Mouse (Mus musculus) intestine, embryonic 16.5 days (tissue): ENCODE measurements around the gene P2rx1. TPM values are rescaled to one million over a fixed set of nuclear protein-coding genes. Genes with fewer than 3 reads are reported as not detected.

Experiments used
- ATAC-seq: fragments of 200-750 bp; cut with Nextera tagmentation; 2 replicates; pipeline ENCODE4 v1.8.0; 2017; ENCODE audit warnings: moderate TSS enrichment, moderate library complexity
- H3K27ac ChIP-seq: fragments of 300-500 bp; sonication (generic); 2 replicates; pipeline ENCODE4 v1.5.1; 2014; ENCODE audit warnings: mild to moderate bottlenecking, low read length
- H3K27me3 ChIP-seq: fragments of 300-500 bp; sonication (generic); replicated peaks from 2 replicates; pipeline ENCODE4 v1.6.1; 2014; ENCODE audit warnings: low read length, control low read depth, mixed read lengths; ENCODE audit not compliant: control insufficient read depth, insufficient read depth
- H3K36me3 ChIP-seq: fragments of 300-500 bp; sonication (generic); 2 replicates; pipeline ENCODE4 v1.6.1; 2014; ENCODE audit warnings: low read length, control low read depth; ENCODE audit not compliant: control insufficient read depth, insufficient read depth
- H3K4me1 ChIP-seq: fragments of 300-500 bp; sonication (generic); 2 replicates; pipeline ENCODE4 v1.6.1; 2014; ENCODE audit warnings: low read length, control low read depth, mixed read lengths; ENCODE audit not compliant: control insufficient read depth, insufficient read depth
- H3K4me2 ChIP-seq: fragments of 300-500 bp; sonication (generic); 2 replicates; pipeline ENCODE4 v1.6.1; 2014; ENCODE audit warnings: low read depth, low read length, control low read depth
- H3K4me3 ChIP-seq: fragments of 300-500 bp; sonication (generic); 2 replicates; pipeline ENCODE4 v1.5.1; 2014; ENCODE audit warnings: mild to moderate bottlenecking, low read length
- H3K9ac ChIP-seq: fragments of 300-500 bp; sonication (generic); 2 replicates; pipeline ENCODE4 v1.6.1; 2014; ENCODE audit warnings: low read depth, low read length
- H3K9me3 ChIP-seq: fragments of 300-500 bp; sonication (generic); 2 replicates; pipeline ENCODE4 v1.6.1; 2016; ENCODE audit warnings: low read length, control low read depth; ENCODE audit not compliant: control insufficient read depth
- WGBS: fragments of 180-500 bp; shearing (Covaris S2); extraction: QIAGEN DNeasy Blood & Tissue Kit; methylation state at CpG from one replicate; pipeline ENCODE4 v1.1.7; 2014; 5-methylcytosine and 5-hydroxymethylcytosine counted together
- polyA plus RNA-seq: library from polyadenylated mRNA; unstranded; fragments of >200 nt; fragmentation: Nextera tagmentation; extraction: Ambion mirVana; gene quantifications from 2 replicates; pipeline ENCODE4 v1.2.1, GENCODE M21; 2015

P2rx1 gene
- polyA plus RNA-seq, 1 experiment from 2014 or later, result 16.5 TPM

DNA sequence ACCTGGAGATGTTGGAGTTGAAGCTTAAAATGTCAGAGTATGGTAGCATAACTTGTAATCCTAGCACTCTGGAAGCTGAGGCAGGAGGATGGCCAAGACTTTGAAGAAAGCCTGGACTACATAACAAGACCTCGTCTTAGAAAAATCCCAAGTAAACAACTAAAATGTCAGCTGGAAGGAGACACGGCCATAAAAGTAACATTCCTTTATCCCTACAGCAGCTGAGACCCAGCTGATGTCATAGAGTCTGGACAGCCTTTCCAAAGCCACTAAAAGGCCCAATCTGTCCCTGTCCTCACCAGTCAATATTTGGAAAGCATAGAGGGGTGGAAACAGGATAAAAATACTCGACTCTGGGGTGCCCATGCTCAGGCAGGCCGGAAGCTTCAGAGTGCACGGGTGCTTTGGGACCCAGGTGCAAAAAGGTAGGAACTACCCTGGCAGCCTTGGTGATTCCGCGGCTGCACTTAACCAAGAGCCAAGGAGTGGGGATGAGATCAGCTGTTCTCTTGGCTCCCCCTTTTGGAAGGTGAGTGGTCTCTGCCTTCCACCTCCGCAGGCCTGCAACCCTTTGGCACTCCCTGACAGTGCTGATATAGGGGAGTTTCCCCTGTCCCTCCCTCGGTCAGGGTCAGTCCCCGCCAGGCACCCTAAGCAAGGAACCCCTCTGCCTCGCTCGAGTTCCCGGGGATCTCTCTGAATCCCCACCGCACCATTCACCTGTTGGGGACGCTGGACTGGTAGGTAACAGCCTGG, 38.8 kb upstream of the P2rx1 start:
- Histone ChIP-seq H3K4me1 (peaks cover 32% of the 10 kb centered on the region), H3K36me3 (no peaks in the 10 kb centered on the region), H3K4me3 (peak overlapping the region; percentile 56; the same call in 1 of the 2 replicates), H3K9ac (no peak overlapping the region), H3K9me3 (no peaks in the 10 kb centered on the region), H3K27ac (no peak overlapping the region), H3K27me3 (peaks cover 5% of the 10 kb centered on the region; the same call in 1 of the 2 replicates), H3K4me2 (no peak overlapping the region)
- WGBS, result 29% methylated on average over 15 of the region's 15 CpGs
- no peak for ATAC-seq

DNA sequence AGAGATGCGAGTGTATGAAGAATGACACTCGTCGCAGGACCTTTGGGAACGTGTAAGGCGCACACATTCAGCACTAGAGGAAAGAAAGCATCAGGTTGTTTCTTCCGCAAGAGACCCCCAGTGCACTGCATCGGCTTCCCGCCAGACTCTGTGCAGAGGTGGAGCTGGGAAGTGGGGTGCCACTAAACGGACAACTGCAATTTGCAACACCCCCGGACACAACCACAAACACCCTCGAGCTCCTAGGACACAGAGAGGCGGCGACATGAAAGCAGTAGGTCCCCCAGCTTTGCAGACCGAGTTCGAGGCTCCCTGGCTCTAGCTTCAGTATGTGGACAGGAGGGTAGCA, 38.2 kb upstream of the P2rx1 start:
- no peaks in the 10 kb centered on the region for H3K36me3 ChIP-seq
- H3K27ac ChIP-seq, result no peak overlapping the region
- peak overlapping the region; percentile 62 for H3K9ac ChIP-seq
- H3K27me3 ChIP-seq, result peaks cover 5% of the 10 kb centered on the region; the same call in 1 of the 2 replicates
- no peaks in the 10 kb centered on the region for H3K9me3 ChIP-seq
- no peak for ATAC-seq
- peak overlapping the region; percentile 56 for H3K4me3 ChIP-seq
- H3K4me2 ChIP-seq, result peak overlapping the region; percentile 79
- H3K4me1 ChIP-seq, result peaks cover 38% of the 10 kb centered on the region
- WGBS, result 12% methylated on average over 15 of the region's 15 CpGs

DNA sequence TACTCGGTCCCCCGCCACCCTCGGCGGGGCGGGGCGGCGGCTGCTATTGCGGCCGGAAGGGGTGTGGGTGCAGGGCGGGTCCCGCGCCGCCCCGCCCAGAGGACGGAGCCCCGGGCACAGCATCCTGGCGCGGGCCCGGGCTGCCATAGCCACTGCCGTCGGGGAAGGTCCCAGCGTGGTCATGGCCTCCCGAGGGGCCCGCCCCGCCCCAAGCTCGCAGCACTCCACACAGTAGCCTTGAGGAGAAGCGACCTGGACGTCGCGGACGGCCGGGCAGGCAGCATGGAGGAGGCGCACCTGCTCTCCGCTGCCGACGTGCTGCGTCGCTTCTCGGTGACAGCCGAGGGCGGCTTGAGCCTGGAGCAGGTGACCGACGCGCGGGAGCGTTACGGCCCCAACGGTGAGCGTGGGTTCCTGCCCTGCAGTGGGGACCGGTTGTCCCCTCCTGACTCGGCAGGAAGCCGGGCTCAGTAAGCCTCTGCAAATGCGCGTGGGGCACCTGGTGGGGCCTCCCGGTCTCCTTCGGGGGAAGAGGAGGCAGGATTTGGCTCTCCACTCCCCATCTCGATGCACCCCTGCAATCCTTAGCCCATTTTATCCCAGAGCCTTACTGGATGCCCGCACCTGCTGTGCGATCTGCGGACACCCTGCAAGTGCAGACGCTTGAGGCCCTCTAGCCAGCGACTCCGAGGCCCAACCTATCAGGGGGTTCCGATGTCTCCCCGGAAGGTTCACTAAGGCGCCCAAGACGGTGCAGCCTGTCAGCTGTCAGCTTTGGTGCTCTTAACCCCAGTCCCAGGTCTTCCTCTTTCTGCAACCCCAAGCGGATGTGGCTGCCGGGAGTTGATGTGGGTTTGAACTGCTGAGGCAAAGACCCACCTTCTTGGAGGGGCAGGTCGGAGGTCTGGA, 37.6 kb upstream of the P2rx1 start, which contains the start of gene Atp2a3:
TSS of gene Atp2a3 (plus strand) at position 98 of the 909 bp plus-strand sequence.
- Histone ChIP-seq H3K4me3 (peak within 1 kb of the TSS; percentile 56), H3K4me1 (peaks cover 40% of the 10 kb centered on the region), H3K27ac (peak within 1 kb of the TSS; percentile 23), H3K27me3 (peaks cover 5% of the 10 kb centered on the region; the same call in 1 of the 2 replicates), H3K36me3 (no peaks in the 10 kb centered on the region), H3K9ac (peak within 1 kb of the TSS; percentile 62), H3K4me2 (peak within 1 kb of the TSS; percentile 79), H3K9me3 (no peaks in the 10 kb centered on the region)
- peak; percentile 51 for ATAC-seq
- WGBS, result 5% methylated on average over 68 of the region's 70 CpGs

DNA sequence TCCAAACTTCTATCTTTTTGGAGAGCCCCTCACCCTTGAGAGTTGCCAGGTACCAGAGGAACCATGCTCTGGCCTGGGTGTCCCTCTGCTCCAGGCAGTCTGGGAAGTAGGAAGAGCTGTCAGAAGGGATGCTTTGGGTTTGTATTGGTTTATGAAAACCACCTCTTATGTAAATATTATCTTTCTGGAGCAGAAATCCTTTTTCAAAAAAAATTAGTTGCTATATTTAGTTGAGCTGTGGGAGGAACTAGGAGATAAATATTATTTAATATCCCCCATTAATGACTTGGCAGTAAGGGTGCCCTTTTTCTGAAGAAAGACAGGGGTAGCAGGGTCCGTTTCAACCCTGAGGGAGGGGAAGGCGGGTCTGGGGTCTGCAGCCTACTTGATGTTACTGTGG, 36.5 kb upstream of the P2rx1 start:
- H3K27me3 ChIP-seq, result peaks cover 5% of the 10 kb centered on the region; the same call in 1 of the 2 replicates
- H3K9ac ChIP-seq, result no peak overlapping the region
- H3K4me2 ChIP-seq, result peak overlapping the region; percentile 79; the same call in 1 of the 2 replicates
- peaks cover 40% of the 10 kb centered on the region for H3K4me1 ChIP-seq
- no peak for ATAC-seq
- H3K9me3 ChIP-seq, result no peaks in the 10 kb centered on the region
- peak overlapping the region; percentile 77 for H3K27ac ChIP-seq
- 57% methylated on average over 2 of the region's 2 CpGs for WGBS
- peak overlapping the region; percentile 6; the same call in 1 of the 2 replicates for H3K4me3 ChIP-seq
- H3K36me3 ChIP-seq, result no peaks in the 10 kb centered on the region

DNA sequence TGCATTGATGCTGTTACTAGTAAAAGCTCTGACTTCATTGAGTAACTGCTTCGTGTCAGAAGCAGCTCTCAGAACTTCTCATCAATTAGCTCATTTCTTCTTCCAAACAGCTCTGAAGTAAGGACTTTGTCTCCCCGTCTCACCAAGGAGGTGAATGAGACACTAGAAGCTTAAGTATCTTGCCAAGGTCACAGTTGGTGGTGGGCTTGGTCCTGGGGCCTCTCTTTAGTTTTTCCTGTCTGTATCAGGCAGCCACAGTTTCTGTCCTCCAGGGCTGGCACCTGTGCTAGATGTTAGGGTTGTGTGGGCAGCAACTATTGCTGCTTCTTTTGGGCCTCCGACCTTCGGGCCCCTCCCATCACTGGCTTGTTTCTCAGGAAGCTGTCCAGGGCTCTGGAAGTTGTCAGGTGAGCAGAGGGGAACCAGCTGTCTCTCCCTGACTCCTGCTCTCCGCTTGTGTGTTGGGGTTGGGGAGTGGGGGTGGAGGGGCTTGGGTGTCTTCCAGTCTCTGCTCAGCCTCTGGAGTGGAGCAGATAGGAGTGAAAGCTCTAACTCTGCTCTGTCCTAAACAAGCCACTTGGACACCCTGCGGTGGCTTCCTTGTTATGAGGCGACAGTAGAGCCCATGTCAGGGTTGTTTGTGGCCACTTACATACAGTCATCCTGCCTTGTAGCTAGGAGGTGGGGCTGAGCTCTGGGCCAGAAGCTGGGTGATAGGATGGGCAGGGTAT, 35.7 kb upstream of the P2rx1 start:
- peak; percentile 47 for ATAC-seq
- WGBS, result 37% methylated on average over 7 of the region's 7 CpGs
- H3K9ac ChIP-seq, result peak overlapping the region; percentile 29; the same call in 1 of the 2 replicates
- H3K36me3 ChIP-seq, result no peaks in the 10 kb centered on the region
- no peak overlapping the region for H3K4me3 ChIP-seq
- peaks cover 5% of the 10 kb centered on the region; the same call in 1 of the 2 replicates for H3K27me3 ChIP-seq
- peak overlapping the region; percentile 77 for H3K27ac ChIP-seq
- H3K9me3 ChIP-seq, result no peaks in the 10 kb centered on the region
- H3K4me2 ChIP-seq, result peak overlapping the region; percentile 33
- H3K4me1 ChIP-seq, result peaks cover 40% of the 10 kb centered on the region

DNA sequence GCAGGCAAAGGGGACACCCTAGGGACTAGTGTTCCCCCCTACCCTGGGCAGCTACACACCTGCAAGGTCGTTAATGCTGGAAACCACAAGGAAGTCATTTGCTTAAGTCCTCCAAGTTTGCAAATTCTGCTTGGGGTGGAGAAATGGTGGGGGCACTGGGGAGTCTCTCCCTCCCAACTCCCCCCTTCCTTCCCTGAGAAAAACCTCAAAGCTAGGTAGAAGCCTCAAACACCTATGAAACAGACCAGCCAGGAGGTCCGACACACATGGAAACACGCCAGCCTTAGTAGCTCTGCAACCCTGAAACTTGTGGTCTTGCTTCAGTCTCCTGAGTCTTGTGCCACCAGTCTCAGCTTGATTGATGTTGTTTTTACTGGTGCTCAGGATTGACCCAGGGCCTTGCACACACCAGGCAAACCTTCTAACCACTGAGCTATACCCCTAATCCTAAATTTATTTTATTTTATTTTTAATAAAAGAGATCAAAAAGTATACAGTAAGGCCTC, 35.1 kb upstream of the P2rx1 start:
- no peak for ATAC-seq
- 42% methylated on average over 3 of the region's 3 CpGs for WGBS
- Histone ChIP-seq H3K9me3 (no peaks in the 10 kb centered on the region), H3K4me2 (0 out of 2 replicates have a peak overlapping the region, but pooled peaks have one; percentile 33), H3K4me1 (peaks cover 40% of the 10 kb centered on the region), H3K36me3 (no peaks in the 10 kb centered on the region), H3K27me3 (peaks cover 5% of the 10 kb centered on the region; the same call in 1 of the 2 replicates), H3K9ac (no peak overlapping the region; the same call in 1 of the 2 replicates), H3K4me3 (no peak overlapping the region), H3K27ac (peak overlapping the region; percentile 52)

DNA sequence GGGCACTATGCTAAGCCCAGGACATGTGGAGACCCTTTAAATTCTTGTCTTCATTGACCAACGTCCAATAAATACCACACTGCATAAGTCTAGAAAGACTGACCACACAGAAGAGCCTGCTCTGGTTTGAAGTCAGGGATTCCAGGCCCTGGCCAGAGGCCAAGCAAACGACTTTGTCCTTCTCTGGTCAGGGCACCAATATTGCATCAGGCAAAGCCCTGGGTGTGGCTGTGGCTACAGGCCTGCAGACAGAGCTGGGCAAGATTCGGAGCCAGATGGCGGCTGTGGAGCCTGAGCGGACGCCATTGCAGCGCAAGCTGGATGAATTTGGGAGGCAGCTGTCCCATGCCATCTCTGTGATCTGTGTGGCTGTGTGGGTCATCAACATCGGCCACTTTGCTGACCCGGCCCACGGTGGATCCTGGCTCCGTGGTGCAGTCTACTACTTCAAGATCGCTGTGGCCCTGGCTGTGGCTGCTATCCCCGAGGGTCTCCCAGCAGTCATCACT, 23.9 kb upstream of the P2rx1 start:
- Histone ChIP-seq H3K9ac (no peak overlapping the region), H3K4me2 (no peak overlapping the region), H3K27ac (no peak overlapping the region), H3K27me3 (no peaks in the 10 kb centered on the region), H3K9me3 (no peaks in the 10 kb centered on the region), H3K4me1 (0 out of 2 replicates have a peak, but pooled peaks cover 4% of the 10 kb centered on the region), H3K36me3 (no peaks in the 10 kb centered on the region), H3K4me3 (no peak overlapping the region)
- ATAC-seq, result no peak
- WGBS, result 81% methylated on average over 13 of the region's 13 CpGs

DNA sequence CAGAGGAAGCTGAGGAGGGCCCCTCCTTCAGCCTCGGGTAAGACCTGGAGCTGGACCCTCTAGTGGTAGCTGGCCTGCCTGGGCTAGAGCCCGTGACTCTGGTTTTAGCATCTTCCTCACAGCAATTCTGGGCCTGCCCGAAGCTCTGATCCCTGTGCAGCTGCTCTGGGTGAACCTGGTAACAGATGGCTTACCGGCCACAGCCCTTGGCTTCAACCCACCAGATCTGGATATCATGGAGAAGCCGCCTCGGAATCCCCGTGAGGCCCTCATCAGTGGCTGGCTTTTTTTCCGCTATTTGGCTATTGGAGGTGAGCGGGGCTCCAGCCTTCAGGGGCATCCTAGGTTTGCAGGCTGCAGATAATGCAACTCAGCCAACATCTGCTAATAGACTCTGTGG, 16.4 kb upstream of the P2rx1 start:
- Histone ChIP-seq H3K27ac (no peak overlapping the region), H3K4me3 (no peak overlapping the region), H3K9me3 (no peaks in the 10 kb centered on the region), H3K27me3 (no peaks in the 10 kb centered on the region), H3K4me1 (peaks cover 6% of the 10 kb centered on the region), H3K4me2 (no peak overlapping the region), H3K36me3 (no peaks in the 10 kb centered on the region), H3K9ac (no peak overlapping the region)
- no peak for ATAC-seq
- 83% methylated on average over 9 of the region's 9 CpGs for WGBS
